Mouse (Mus musculus): ENCODE results near the gene Timm44. TPM values are rescaled to one million over a fixed set of nuclear protein-coding genes. Genes with fewer than 3 reads are reported as not detected.
"Not testable (repeated sequence)": the region's sequence is repeated elsewhere in the genome, so short reads cannot be mapped to it uniquely, and the experiment has no call there.

The Timm44 gene
- polyA plus RNA-seq, 1 experiment from 2014 or later, result 81.1 TPM

- Histone ChIP-seq H3K27me3 (ENCODE audit: control insufficient read depth, insufficient read depth, low read length) (no peaks in the 10 kb centered on the region), H3K9ac (replicated peaks; ENCODE audit: low read depth, low read length) (peak overlapping the region; percentile 73), H3K27ac (ENCODE audit: low read length) (peak overlapping the region; percentile 84), H3K4me1 (ENCODE audit: control insufficient read depth, insufficient read depth, low read length) (peaks cover 18% of the 10 kb centered on the region; the same call in 1 of the 2 replicates), H3K4me2 (replicated peaks; ENCODE audit: low read depth, low read length) (peak overlapping the region; percentile 76), H3K4me3 (ENCODE audit: low read depth, low read length) (peak overlapping the region; percentile 76), H3K9me3 (ENCODE audit: control insufficient read depth, low read depth, low read length) (no peaks in the 10 kb centered on the region), H3K36me3 (ENCODE audit: control insufficient read depth, insufficient read depth, low read length) (peaks cover 55% of the 10 kb centered on the region)
- WGBS, result under 1% methylated on average over 31 of the region's 32 CpGs
- ATAC-seq (ENCODE audit: insufficient number of reproducible peaks, insufficient read depth, low FRiP score, low read depth), result peak; percentile 68
These were observed 17.0 kb downstream of the Timm44 start for GRCm38 (mm10) chr8:4258678-4259077.

GRCm38 (mm10) chr8:4258233-4258632 lies 17.5 kb downstream of the Timm44 start:
- Histone ChIP-seq H3K27ac (ENCODE audit: low read length) (peak overlapping the region; percentile 84; the same call in 1 of the 2 replicates), H3K4me1 (ENCODE audit: control insufficient read depth, insufficient read depth, low read length) (peaks cover 20% of the 10 kb centered on the region; the same call in 1 of the 2 replicates), H3K36me3 (ENCODE audit: control insufficient read depth, insufficient read depth, low read length) (peaks cover 50% of the 10 kb centered on the region), H3K9me3 (ENCODE audit: control insufficient read depth, low read depth, low read length) (no peaks in the 10 kb centered on the region), H3K27me3 (ENCODE audit: control insufficient read depth, insufficient read depth, low read length) (no peaks in the 10 kb centered on the region), H3K4me3 (ENCODE audit: low read depth, low read length) (peak overlapping the region; percentile 76), H3K9ac (replicated peaks; ENCODE audit: low read depth, low read length) (peak overlapping the region; percentile 73), H3K4me2 (replicated peaks; ENCODE audit: low read depth, low read length) (peak overlapping the region; percentile 76)
- WGBS, result 2% methylated on average over 35 of the region's 35 CpGs
- ATAC-seq (ENCODE audit: insufficient number of reproducible peaks, insufficient read depth, low FRiP score, low read depth), result peak; percentile 59; the same call in 1 of the 2 replicates

- Histone ChIP-seq H3K27ac (ENCODE audit: low read length) (no peak overlapping the region), H3K4me1 (ENCODE audit: control insufficient read depth, insufficient read depth, low read length) (peaks cover 22% of the 10 kb centered on the region; the same call in 1 of the 2 replicates), H3K4me2 (replicated peaks; ENCODE audit: low read depth, low read length) (peak overlapping the region; percentile 76), H3K4me3 (ENCODE audit: low read depth, low read length) (peak overlapping the region; percentile 76; the same call in 1 of the 2 replicates), H3K27me3 (ENCODE audit: control insufficient read depth, insufficient read depth, low read length) (no peaks in the 10 kb centered on the region), H3K36me3 (ENCODE audit: control insufficient read depth, insufficient read depth, low read length) (peaks cover 42% of the 10 kb centered on the region), H3K9ac (replicated peaks; ENCODE audit: low read depth, low read length) (no peak overlapping the region), H3K9me3 (ENCODE audit: control insufficient read depth, low read depth, low read length) (no peaks in the 10 kb centered on the region)
- WGBS, result 78% methylated on average over 4 of the region's 4 CpGs
- no peak for ATAC-seq (ENCODE audit: insufficient number of reproducible peaks, insufficient read depth, low FRiP score, low read depth)
These were observed 18.4 kb downstream of the Timm44 start for GRCm38 (mm10) chr8:4257350-4257749.

GRCm38 (mm10) chr8:4256911-4257310 lies 18.8 kb downstream of the Timm44 start:
- no peak for ATAC-seq (ENCODE audit: insufficient number of reproducible peaks, insufficient read depth, low FRiP score, low read depth)
- Histone ChIP-seq H3K4me1 (ENCODE audit: control insufficient read depth, insufficient read depth, low read length) (peaks cover 24% of the 10 kb centered on the region; the same call in 1 of the 2 replicates), H3K27ac (ENCODE audit: low read length) (peak overlapping the region; percentile 72; the same call in 1 of the 2 replicates), H3K4me3 (ENCODE audit: low read depth, low read length) (no peak overlapping the region), H3K9ac (replicated peaks; ENCODE audit: low read depth, low read length) (no peak overlapping the region), H3K36me3 (ENCODE audit: control insufficient read depth, insufficient read depth, low read length) (peaks cover 38% of the 10 kb centered on the region), H3K9me3 (ENCODE audit: control insufficient read depth, low read depth, low read length) (no peaks in the 10 kb centered on the region), H3K27me3 (ENCODE audit: control insufficient read depth, insufficient read depth, low read length) (no peaks in the 10 kb centered on the region), H3K4me2 (replicated peaks; ENCODE audit: low read depth, low read length) (peak overlapping the region; percentile 76; the same call in 1 of the 2 replicates)
- 64% methylated on average over 4 of the region's 4 CpGs for WGBS

- H3K9me3 ChIP-seq (ENCODE audit: control insufficient read depth, low read depth, low read length); ATAC-seq (ENCODE audit: insufficient number of reproducible peaks, insufficient read depth, low FRiP score, low read depth); H3K9ac ChIP-seq (replicated peaks; ENCODE audit: low read depth, low read length); H3K27ac ChIP-seq (ENCODE audit: low read length); H3K27me3 ChIP-seq (ENCODE audit: control insufficient read depth, insufficient read depth, low read length); H3K4me2 ChIP-seq (replicated peaks; ENCODE audit: low read depth, low read length); H3K4me3 ChIP-seq (ENCODE audit: low read depth, low read length): not testable (repeated sequence)
- WGBS, result 83% methylated on average over 7 of the region's 7 CpGs
- Histone ChIP-seq H3K4me1 (ENCODE audit: control insufficient read depth, insufficient read depth, low read length) (peaks cover 27% of the 10 kb centered on the region; the same call in 1 of the 2 replicates), H3K36me3 (ENCODE audit: control insufficient read depth, insufficient read depth, low read length) (peaks cover 31% of the 10 kb centered on the region)
These were observed 20.2 kb downstream of the Timm44 start for GRCm38 (mm10) chr8:4255471-4255870.

GRCm38 (mm10) chr8:4254001-4254400 lies 21.7 kb downstream of the Timm44 start:
- peaks cover 22% of the 10 kb centered on the region; the same call in 1 of the 2 replicates for H3K4me1 ChIP-seq (ENCODE audit: control insufficient read depth, insufficient read depth, low read length)
- 66% methylated on average over 6 of the region's 6 CpGs for WGBS
- H3K4me3 ChIP-seq (ENCODE audit: low read depth, low read length), result peak overlapping the region; percentile 56
- H3K9ac ChIP-seq (replicated peaks; ENCODE audit: low read depth, low read length), result no peak overlapping the region
- no peak for ATAC-seq (ENCODE audit: insufficient number of reproducible peaks, insufficient read depth, low FRiP score, low read depth)
- no peaks in the 10 kb centered on the region for H3K27me3 ChIP-seq (ENCODE audit: control insufficient read depth, insufficient read depth, low read length)
- peak overlapping the region; percentile 67 for H3K4me2 ChIP-seq (replicated peaks; ENCODE audit: low read depth, low read length)
- peak overlapping the region; percentile 55; the same call in 1 of the 2 replicates for H3K27ac ChIP-seq (ENCODE audit: low read length)
- H3K36me3 ChIP-seq (ENCODE audit: control insufficient read depth, insufficient read depth, low read length), result peaks cover 31% of the 10 kb centered on the region
- H3K9me3 ChIP-seq (ENCODE audit: control insufficient read depth, low read depth, low read length), result no peaks in the 10 kb centered on the region

- H3K4me2 ChIP-seq (replicated peaks; ENCODE audit: low read depth, low read length), result peak within 1 kb of the TSS; percentile 67
- H3K27ac ChIP-seq (ENCODE audit: low read length), result peak within 1 kb of the TSS; percentile 74
- H3K27me3 ChIP-seq (ENCODE audit: control insufficient read depth, insufficient read depth, low read length), result no peaks in the 10 kb centered on the region
- H3K9me3 ChIP-seq (ENCODE audit: control insufficient read depth, low read depth, low read length), result no peaks in the 10 kb centered on the region
- whole genome bisulfite sequencing, result under 1% methylated on average over 69 of the region's 69 CpGs
- H3K36me3 ChIP-seq (ENCODE audit: control insufficient read depth, insufficient read depth, low read length), result peaks cover 32% of the 10 kb centered on the region
- peak within 1 kb of the TSS; percentile 56 for H3K4me3 ChIP-seq (ENCODE audit: low read depth, low read length)
- peak within 1 kb of the TSS; percentile 61 for H3K9ac ChIP-seq (replicated peaks; ENCODE audit: low read depth, low read length)
- peak; percentile 90 for ATAC-seq (ENCODE audit: insufficient number of reproducible peaks, insufficient read depth, low FRiP score, low read depth)
- H3K4me1 ChIP-seq (ENCODE audit: control insufficient read depth, insufficient read depth, low read length), result peaks cover 22% of the 10 kb centered on the region; the same call in 1 of the 2 replicates
These were observed 22.5 kb downstream of the Timm44 start, which contains the start of gene Snapc2 for GRCm38 (mm10) chr8:4252934-4253841. Gene Snapc2 (plus strand): TSS chr8:4253080.

GRCm38 (mm10) chr8:4252116-4252760 lies 23.5 kb downstream of the Timm44 start:
- H3K36me3 ChIP-seq (ENCODE audit: control insufficient read depth, insufficient read depth, low read length), result peaks cover 42% of the 10 kb centered on the region
- no peaks in the 10 kb centered on the region for H3K27me3 ChIP-seq (ENCODE audit: control insufficient read depth, insufficient read depth, low read length)
- H3K9me3 ChIP-seq (ENCODE audit: control insufficient read depth, low read depth, low read length), result no peaks in the 10 kb centered on the region
- peak overlapping the region; percentile 67 for H3K4me2 ChIP-seq (replicated peaks; ENCODE audit: low read depth, low read length)
- peaks cover 17% of the 10 kb centered on the region; the same call in 1 of the 2 replicates for H3K4me1 ChIP-seq (ENCODE audit: control insufficient read depth, insufficient read depth, low read length)
- peak overlapping the region; percentile 56 for H3K4me3 ChIP-seq (ENCODE audit: low read depth, low read length)
- ATAC-seq (ENCODE audit: insufficient number of reproducible peaks, insufficient read depth, low FRiP score, low read depth), result no peak
- H3K27ac ChIP-seq (ENCODE audit: low read length), result peak overlapping the region; percentile 74
- WGBS, result 44% methylated on average over 8 of the region's 8 CpGs
- H3K9ac ChIP-seq (replicated peaks; ENCODE audit: low read depth, low read length), result peak overlapping the region; percentile 61
